Mouse (Mus musculus) forebrain, postnatal 0 days (tissue): Measurements from ENCODE around the gene Slc4a3. TPM values are rescaled to one million over a fixed set of nuclear protein-coding genes. Genes with fewer than 3 reads are reported as not detected.

Source experiments
- ATAC-seq: fragments of 200-750 bp; cut with Nextera tagmentation; 2 replicates; pipeline ENCODE4 v1.8.0; 2017; ENCODE audit warnings: mild to moderate bottlenecking, moderate library complexity
- DNase-seq: peaks from one replicate; pipeline ENCODE4 v3.0.0-alpha.2; 2015
- H3K27ac ChIP-seq: fragments of 300-500 bp; sonication (generic); 2 replicates; pipeline ENCODE4 v1.5.1; 2014; ENCODE audit warnings: low read depth, mild to moderate bottlenecking, antibody characterized with exemption, low read length, moderate library complexity, mixed read lengths
- H3K27me3 ChIP-seq: fragments of 300-500 bp; sonication (generic); 2 replicates; pipeline ENCODE4 v1.6.1; 2014; ENCODE audit warnings: mild to moderate bottlenecking, low read length, mixed read lengths; ENCODE audit not compliant: insufficient read depth
- H3K36me3 ChIP-seq: fragments of 300-500 bp; sonication (generic); 2 replicates; pipeline ENCODE4 v1.6.1; 2014; ENCODE audit warnings: mild to moderate bottlenecking, moderate library complexity; ENCODE audit not compliant: insufficient read depth
- H3K4me1 ChIP-seq: fragments of 300-500 bp; sonication (generic); 2 replicates; pipeline ENCODE4 v1.6.1; 2014; ENCODE audit warnings: antibody characterized with exemption; ENCODE audit not compliant: insufficient read depth
- H3K4me2 ChIP-seq: fragments of 300-500 bp; sonication (generic); 2 replicates; pipeline ENCODE4 v1.6.1; 2014; ENCODE audit warnings: low read depth, mild to moderate bottlenecking, moderate library complexity
- H3K4me3 ChIP-seq: fragments of 300-500 bp; sonication (generic); 2 replicates; pipeline ENCODE4 v1.5.1; 2014; ENCODE audit warnings: low read depth, low read length, mixed read lengths
- H3K9ac ChIP-seq: fragments of 300-500 bp; sonication (generic); 2 replicates; pipeline ENCODE4 v1.6.1; 2014; ENCODE audit warnings: mild to moderate bottlenecking
- H3K9me3 ChIP-seq: fragments of 300-500 bp; sonication (generic); 2 replicates; pipeline ENCODE4 v1.6.1; 2016; ENCODE audit warnings: low read length
- CTCF ChIP-seq: sonication (generic); IDR thresholded peaks from 2 replicates; pipeline ENCODE4 v1.5.1; 2016; ENCODE audit warnings: antibody characterized with exemption, control low read depth, low read depth
- WGBS: fragments of 180-500 bp; shearing (Covaris S2); extraction: QIAGEN DNeasy Blood & Tissue Kit; methylation state at CpG from one replicate; pipeline ENCODE4 v1.1.7; 2014; 5-methylcytosine and 5-hydroxymethylcytosine counted together
- polyA plus RNA-seq: library from polyadenylated mRNA; unstranded; fragments of >200 nt; fragmentation: Nextera tagmentation; extraction: Ambion mirVana; gene quantifications from 2 replicates; pipeline ENCODE4 v1.2.1, GENCODE M21; 2015
- total RNA-seq: library from RNA; depleted of rRNA; stranded (reverse); fragments of >200 nt; gene quantifications from 2 replicates; pipeline ENCODE4 v1.2.3, GENCODE M21; 2014

Gene Slc4a3
- total and polyA plus RNA-seq, 2 experiments from 2014 or later: 73.0 to 120 TPM

DNA sequence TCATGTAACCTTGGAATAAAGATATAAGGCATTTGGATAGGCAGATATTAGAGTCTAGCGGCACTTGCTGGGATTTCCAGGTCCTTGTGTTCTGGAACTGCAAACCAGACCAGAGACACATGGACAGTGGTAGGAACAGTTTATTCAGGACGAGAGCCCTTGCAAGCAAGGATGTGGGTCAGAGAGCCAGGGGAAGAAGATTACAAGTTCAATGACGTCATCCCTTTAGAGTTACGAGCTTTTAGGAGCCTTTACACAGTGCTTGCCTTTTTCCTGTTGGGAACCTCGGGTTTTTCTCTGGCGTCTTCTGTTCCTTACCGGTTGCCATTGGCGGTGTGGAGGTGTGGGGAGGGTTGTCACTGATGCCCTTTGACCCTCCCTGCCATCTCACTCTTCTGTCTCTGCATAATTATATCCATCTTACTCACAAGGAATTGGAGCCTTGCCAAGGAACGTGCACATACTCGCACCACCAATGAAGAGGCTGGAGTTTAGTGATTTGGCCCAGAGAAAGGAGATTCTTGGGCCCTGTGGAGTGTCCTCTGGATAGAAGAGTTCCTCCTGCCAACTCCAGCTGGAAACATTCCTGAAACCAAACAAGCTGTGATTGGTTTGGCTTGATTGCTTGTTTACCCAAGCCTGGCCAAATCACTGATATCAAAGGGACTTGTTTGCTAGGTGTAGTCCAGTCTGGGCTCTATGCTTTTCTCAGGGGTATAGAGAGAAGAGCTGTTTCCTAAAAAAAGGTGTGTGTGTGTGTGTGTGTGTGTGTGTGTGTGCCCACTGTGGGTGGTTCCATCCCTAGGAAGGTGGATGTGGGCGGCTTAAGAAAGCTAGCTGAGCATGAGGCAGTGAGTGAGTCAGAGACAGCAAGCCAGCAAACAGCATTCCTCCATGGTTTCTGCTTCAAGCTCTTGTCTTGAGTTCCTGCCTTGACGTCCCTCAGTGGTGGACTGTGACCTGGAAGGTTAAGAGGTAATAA lies 42.0 kb downstream of the Slc4a3 start:
- ATAC-seq: no peak
- H3K9me3 ChIP-seq: no peaks in the 10 kb centered on the region
- TF ChIP-seq CTCF: no peak
- DNase-seq: no peak
- 60% methylated on average over 12 of the region's 12 CpGs for WGBS
- H3K4me1 ChIP-seq: no peaks in the 10 kb centered on the region
- H3K4me2 ChIP-seq: no peak overlapping the region
- no peak overlapping the region for H3K27ac ChIP-seq
- H3K36me3 ChIP-seq: no peaks in the 10 kb centered on the region
- no peak overlapping the region for H3K4me3 ChIP-seq
- H3K9ac ChIP-seq: no peak overlapping the region
- no peaks in the 10 kb centered on the region for H3K27me3 ChIP-seq

- no peaks in the 10 kb centered on the region for H3K36me3 ChIP-seq
- H3K4me3 ChIP-seq: no peak overlapping the region
- ATAC-seq (peak; percentile 51; the same call in 1 of the 2 replicates), DNase-seq (no peak)
- WGBS: 22% methylated on average over 7 of the region's 7 CpGs
- H3K27ac ChIP-seq: no peak overlapping the region
- no peak for TF ChIP-seq CTCF
- no peak overlapping the region for H3K9ac ChIP-seq
- H3K27me3 ChIP-seq: no peaks in the 10 kb centered on the region
- no peaks in the 10 kb centered on the region for H3K4me1 ChIP-seq
- no peak overlapping the region for H3K4me2 ChIP-seq
- no peaks in the 10 kb centered on the region for H3K9me3 ChIP-seq
Observed at GRCm38 (mm10) chr1:75588874-75589273, 42.8 kb downstream of the Slc4a3 start.

- Histone ChIP-seq H3K9ac (no peak overlapping the region), H3K4me2 (no peak overlapping the region), H3K27ac (no peak overlapping the region), H3K9me3 (no peaks in the 10 kb centered on the region), H3K4me1 (no peaks in the 10 kb centered on the region), H3K36me3 (no peaks in the 10 kb centered on the region), H3K4me3 (no peak overlapping the region), H3K27me3 (no peaks in the 10 kb centered on the region)
- WGBS: 84% methylated on average over 2 of the region's 2 CpGs
- no peak for DNase-seq
- no peak for ATAC-seq
- TF ChIP-seq CTCF: no peak
Observed at GRCm38 (mm10) chr1:75589983-75590382, 43.9 kb downstream of the Slc4a3 start.

- ATAC-seq (no peak), DNase-seq (no peak)
- Histone ChIP-seq H3K4me3 (no peak overlapping the region), H3K27ac (no peak overlapping the region), H3K9ac (no peak overlapping the region), H3K4me1 (no peaks in the 10 kb centered on the region), H3K36me3 (no peaks in the 10 kb centered on the region), H3K9me3 (no peaks in the 10 kb centered on the region), H3K4me2 (no peak overlapping the region), H3K27me3 (no peaks in the 10 kb centered on the region)
- 89% methylated on average over 7 of the region's 7 CpGs for WGBS
- TF ChIP-seq CTCF: no peak
Observed at GRCm38 (mm10) chr1:75593956-75594355, 47.9 kb downstream of the Slc4a3 start.

DNA sequence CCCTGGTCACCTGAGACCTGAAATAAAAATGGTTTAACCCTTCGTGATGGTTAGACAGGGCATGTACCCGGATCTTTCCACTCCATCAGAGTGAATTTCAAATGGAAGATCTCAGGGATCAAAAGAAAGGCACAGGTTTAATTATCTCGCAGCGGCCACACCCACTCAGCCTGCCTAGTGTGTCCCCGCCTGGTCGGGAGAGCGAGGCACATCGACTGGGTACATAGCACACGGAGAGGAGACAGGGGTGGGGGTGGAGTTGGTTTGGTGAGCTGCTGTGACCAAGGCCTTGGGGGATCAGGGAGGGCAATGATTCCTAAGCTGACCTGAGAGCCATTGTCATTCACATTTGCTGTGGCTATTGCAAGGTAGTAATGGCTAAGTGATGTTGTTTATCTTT lies 48.8 kb downstream of the Slc4a3 start:
- Histone ChIP-seq H3K9me3 (no peaks in the 10 kb centered on the region), H3K36me3 (no peaks in the 10 kb centered on the region), H3K4me1 (no peaks in the 10 kb centered on the region), H3K27me3 (no peaks in the 10 kb centered on the region), H3K4me2 (no peak overlapping the region), H3K9ac (no peak overlapping the region), H3K27ac (no peak overlapping the region), H3K4me3 (no peak overlapping the region)
- WGBS: 48% methylated on average over 9 of the region's 9 CpGs
- ATAC-seq (no peak), DNase-seq (no peak)
- no peak for TF ChIP-seq CTCF

GRCm38 (mm10) chr1:75595930-75596329 lies 49.9 kb downstream of the Slc4a3 start:
- H3K27me3 ChIP-seq: no peaks in the 10 kb centered on the region; the same call in 1 of the 2 replicates
- no peak for ATAC-seq
- no peak overlapping the region for H3K27ac ChIP-seq
- no peak overlapping the region for H3K9ac ChIP-seq
- no peaks in the 10 kb centered on the region for H3K4me1 ChIP-seq
- no peak overlapping the region for H3K4me3 ChIP-seq
- no peak for DNase-seq
- no peak overlapping the region for H3K4me2 ChIP-seq
- TF ChIP-seq CTCF: no peak
- H3K36me3 ChIP-seq: no peaks in the 10 kb centered on the region
- WGBS: 69% methylated on average over 3 of the region's 3 CpGs
- no peaks in the 10 kb centered on the region for H3K9me3 ChIP-seq

GRCm38 (mm10) chr1:75596906-75597305 lies 50.8 kb downstream of the Slc4a3 start:
- H3K4me2 ChIP-seq: no peak overlapping the region
- no peak for TF ChIP-seq CTCF
- 94% methylated on average over 2 of the region's 2 CpGs for WGBS
- no peak overlapping the region for H3K4me3 ChIP-seq
- H3K36me3 ChIP-seq: no peaks in the 10 kb centered on the region
- H3K9ac ChIP-seq: no peak overlapping the region
- ATAC-seq (no peak), DNase-seq (no peak)
- H3K4me1 ChIP-seq: no peaks in the 10 kb centered on the region
- H3K27ac ChIP-seq: no peak overlapping the region
- H3K9me3 ChIP-seq: no peaks in the 10 kb centered on the region
- H3K27me3 ChIP-seq: no peaks in the 10 kb centered on the region; the same call in 1 of the 2 replicates
